Comparison of ENCODE assay signal across 27 mouse cellular contexts in the genomic region with DNA sequence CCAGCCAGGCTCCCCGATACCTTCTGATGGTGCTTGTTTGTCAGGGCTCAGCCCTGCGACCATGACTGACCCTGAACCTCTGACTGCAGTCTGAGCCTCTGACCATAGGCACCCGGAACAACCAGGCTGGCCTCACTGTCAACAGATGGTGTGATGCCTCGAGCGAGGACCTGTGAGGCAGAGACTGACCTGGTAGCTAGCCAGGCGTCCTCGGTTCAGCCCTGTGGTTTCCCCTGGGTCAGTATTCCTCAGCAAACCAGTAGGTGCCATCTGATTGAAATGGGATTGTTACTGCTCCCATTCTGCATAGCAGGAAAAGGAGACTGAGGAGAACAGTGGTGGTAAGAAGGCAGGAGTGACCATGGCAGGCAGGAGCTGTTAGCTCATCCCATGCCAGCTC. TPM values are rescaled to one million over a fixed set of nuclear protein-coding genes. Genes with fewer than 3 reads are reported as not detected.
A peak's percentile ranks its signal among the peaks of the same experiment; 100 is the strongest.
DNase-seq lines count a peak whose midpoint lies in the region; ATAC-seq lines count a peak whose summit lies in the region.
"Had no signal": no experiment of that assay in that cellular context is flagged by ENCODE, and none has a peak within 500 bp of the region (broad histone marks: within the 10 kb centered on the region; RNA-seq: fewer than 3 reads in every experiment).

No protein-coding gene starts in this region.

- WGBS in kidney, embryonic 16.5 days, result 75% methylated on average over 7 of the region's 7 CpGs
- 78% methylated on average over 7 of the region's 7 CpGs for WGBS in embryonic facial prominence, embryonic 14.5 days
- 70% methylated on average over 7 of the region's 7 CpGs for WGBS in heart, embryonic 10.5 days

- H3K27ac ChIP-seq in kidney, embryonic 16.5 days (ENCODE audit: low read length), result peak overlapping the region; percentile 96
- H3K27ac ChIP-seq in embryonic facial prominence, embryonic 14.5 days (replicated peaks; ENCODE audit: low read depth, low read length), result 0 out of 2 replicates have a peak overlapping the region, but pooled peaks have one; percentile 13
- H3K27ac ChIP-seq in heart, embryonic 10.5 days, result no peak overlapping the region
- H3K27ac ChIP-seq: forebrain, embryonic 10.5 days; heart, embryonic 13.5 days; layer of hippocampus, adult 2 months; limb, embryonic 10.5 days had no signal

- H3K27me3 ChIP-seq in kidney, embryonic 16.5 days (ENCODE audit: insufficient read depth, low read length), result no peaks in the 10 kb centered on the region
- no peaks in the 10 kb centered on the region for H3K27me3 ChIP-seq in embryonic facial prominence, embryonic 14.5 days (replicated peaks; ENCODE audit: control insufficient read depth, insufficient read depth, low read length)
- peaks cover 58% of the 10 kb centered on the region for H3K27me3 ChIP-seq in heart, embryonic 10.5 days (ENCODE audit: insufficient read depth, poor library complexity, severe bottlenecking)

- DNase-seq in cerebellum, adult 18-20 months, result peak; percentile 40 to 43
- no peak for DNase-seq in cerebellum, adult 8-10 months
- no peak for DNase-seq in kidney, adult 18-20 months
- no peak for DNase-seq in embryonic facial prominence, embryonic 14.5 days (ENCODE audit: low spot score)
- no peak for DNase-seq in heart, embryonic 10.5 days (ENCODE audit: low spot score)
- no peak for DNase-seq in urinary bladder, postnatal 10 days (ENCODE audit: low spot score)
- DNase-seq: adrenal gland, postnatal 25 days; embryo, embryonic 11 days; gastrocnemius, postnatal 25 days; heart, postnatal 14 days; kidney, postnatal 25 days; liver; lung, postnatal 4 days; thymus, adult 18-20 months; thymus, postnatal 36 days had no signal

- H3K36me3 ChIP-seq in kidney, embryonic 16.5 days (ENCODE audit: insufficient read depth, low read length), result no peaks in the 10 kb centered on the region
- no peaks in the 10 kb centered on the region for H3K36me3 ChIP-seq in embryonic facial prominence, embryonic 14.5 days (ENCODE audit: control insufficient read depth, insufficient read depth, low read length)
- no peaks in the 10 kb centered on the region for H3K36me3 ChIP-seq in heart, embryonic 10.5 days
- H3K36me3 ChIP-seq: forebrain, embryonic 10.5 days; heart, embryonic 13.5 days; limb, embryonic 10.5 days had no signal

- no peak overlapping the region for H3K9ac ChIP-seq in kidney, embryonic 16.5 days (replicated peaks; ENCODE audit: low read length)
- no peak overlapping the region for H3K9ac ChIP-seq in embryonic facial prominence, embryonic 14.5 days (ENCODE audit: low read depth, low read length)
- H3K9ac ChIP-seq: heart, embryonic 13.5 days had no signal

- H3K4me1 ChIP-seq in kidney, embryonic 16.5 days (ENCODE audit: insufficient read depth, low read length), result peaks cover 29% of the 10 kb centered on the region
- H3K4me1 ChIP-seq in embryonic facial prominence, embryonic 14.5 days (ENCODE audit: control insufficient read depth, insufficient read depth, low read length), result peaks cover 6% of the 10 kb centered on the region; the same call in 1 of the 2 replicates
- H3K4me1 ChIP-seq in heart, embryonic 10.5 days, result peaks cover 36% of the 10 kb centered on the region

- H3K9me3 ChIP-seq in kidney, embryonic 16.5 days (ENCODE audit: low read length), result 0 out of 2 replicates have a peak, but pooled peaks cover 2% of the 10 kb centered on the region
- no peaks in the 10 kb centered on the region for H3K9me3 ChIP-seq in embryonic facial prominence, embryonic 14.5 days (ENCODE audit: control insufficient read depth, low read length)
- no peaks in the 10 kb centered on the region for H3K9me3 ChIP-seq in heart, embryonic 10.5 days
- H3K9me3 ChIP-seq: forebrain, embryonic 10.5 days; heart, embryonic 13.5 days; limb, embryonic 10.5 days had no signal

- ATAC-seq in kidney, embryonic 16.5 days (ENCODE audit: low FRiP score, low TSS enrichment), result no peak
- no peak for ATAC-seq in embryonic facial prominence, embryonic 14.5 days (ENCODE audit: low read depth)
- ATAC-seq: CD4-positive, CD25-positive, alpha-beta regulatory T cell, adult 4 months; forebrain, embryonic 16.5 days; midbrain, embryonic 16.5 days had no signal

- no peak overlapping the region for H3K4me2 ChIP-seq in kidney, embryonic 16.5 days (replicated peaks; ENCODE audit: low read depth, low read length)
- no peak overlapping the region for H3K4me2 ChIP-seq in embryonic facial prominence, embryonic 14.5 days (ENCODE audit: low read depth, low read length)
- H3K4me2 ChIP-seq: heart, embryonic 13.5 days had no signal

- H3K4me3 ChIP-seq in kidney, embryonic 16.5 days (ENCODE audit: low read length), result no peak overlapping the region
- no peak overlapping the region for H3K4me3 ChIP-seq in embryonic facial prominence, embryonic 14.5 days (ENCODE audit: low read depth, low read length)
- H3K4me3 ChIP-seq in heart, embryonic 10.5 days, result no peak overlapping the region
- H3K4me3 ChIP-seq: forebrain, embryonic 10.5 days; heart, embryonic 13.5 days; layer of hippocampus, adult 2 months; limb, embryonic 10.5 days had no signal

RNA-seq across cellular contexts. Expression of gene Trim72, which starts 2.4 kb away (rescaled TPM):
- polyA plus RNA-seq in kidney, embryonic 16.5 days (2015; fragmentation: Nextera tagmentation; extraction: Ambion mirVana), result 0.16 and 0.23 TPM in 2 replicates
- 4.2 and 5.3 TPM in 2 replicates for polyA plus RNA-seq in embryonic facial prominence, embryonic 14.5 days (2014; fragmentation: Nextera tagmentation; extraction: Ambion mirVana)
- 0.40 and 1.2 TPM in 2 replicates for polyA plus RNA-seq in heart, embryonic 10.5 days (2016; fragmentation: Nextera tagmentation; extraction: Ambion mirVana)
- polyA plus RNA-seq: CD4-positive, CD25-positive, alpha-beta regulatory T cell, adult 4 months; forebrain, embryonic 10.5 days; forebrain, embryonic 16.5 days; hindbrain, embryonic 11.5 days; limb, embryonic 10.5 days; midbrain, embryonic 16.5 days; neural tube, embryonic 14.5 days had no signal

RNA-seq across cellular contexts. Expression of gene Pycard, which starts 12.5 kb away (rescaled TPM):
- polyA plus RNA-seq in kidney, embryonic 16.5 days (2015; fragmentation: Nextera tagmentation; extraction: Ambion mirVana), result 60.1 and 61.8 TPM in 2 replicates
- polyA plus RNA-seq in embryonic facial prominence, embryonic 14.5 days (2014; fragmentation: Nextera tagmentation; extraction: Ambion mirVana), result 78.6 and 81.1 TPM in 2 replicates
- polyA plus RNA-seq in heart, embryonic 10.5 days (2016; fragmentation: Nextera tagmentation; extraction: Ambion mirVana), result 27.8 and 35.5 TPM in 2 replicates

RNA-seq across cellular contexts. Expression of gene Fus, which starts 38.9 kb away (rescaled TPM):
- polyA plus RNA-seq in kidney, embryonic 16.5 days (2015; fragmentation: Nextera tagmentation; extraction: Ambion mirVana), result 359 and 373 TPM in 2 replicates
- polyA plus RNA-seq in embryonic facial prominence, embryonic 14.5 days (2014; fragmentation: Nextera tagmentation; extraction: Ambion mirVana), result 46.3 and 58.2 TPM in 2 replicates
- polyA plus RNA-seq in heart, embryonic 10.5 days (2016; fragmentation: Nextera tagmentation; extraction: Ambion mirVana), result 280 and 362 TPM in 2 replicates

RNA-seq across cellular contexts. Expression of gene Itgam, which starts 56.2 kb away (rescaled TPM):
- 0.80 and 1.0 TPM in 2 replicates for polyA plus RNA-seq in kidney, embryonic 16.5 days (2015; fragmentation: Nextera tagmentation; extraction: Ambion mirVana)
- polyA plus RNA-seq in embryonic facial prominence, embryonic 14.5 days (2014; fragmentation: Nextera tagmentation; extraction: Ambion mirVana), result 1.0 and 1.4 TPM in 2 replicates
- polyA plus RNA-seq in heart, embryonic 10.5 days (2016; fragmentation: Nextera tagmentation; extraction: Ambion mirVana), result 0.06 and 0.25 TPM in 2 replicates

RNA-seq across cellular contexts. Expression of gene Gm49368, which starts 56.3 kb away (rescaled TPM):
- not detected in 2 replicates for polyA plus RNA-seq in kidney, embryonic 16.5 days (2015; fragmentation: Nextera tagmentation; extraction: Ambion mirVana)
- polyA plus RNA-seq in embryonic facial prominence, embryonic 14.5 days (2014; fragmentation: Nextera tagmentation; extraction: Ambion mirVana), result not detected in 2 replicates
- polyA plus RNA-seq in heart, embryonic 10.5 days (2016; fragmentation: Nextera tagmentation; extraction: Ambion mirVana), result 0.09 TPM in 1 of 2 replicates, not detected in the other
- polyA plus RNA-seq: brain, embryonic 14.5 days; CD4-positive, CD25-positive, alpha-beta regulatory T cell, adult 4 months; forebrain, embryonic 10.5 days; forebrain, embryonic 16.5 days; heart, embryonic 13.5 days; hindbrain, embryonic 11.5 days; limb, embryonic 10.5 days; lung, embryonic 16.5 days; midbrain, embryonic 16.5 days; neural tube, embryonic 14.5 days had no signal

Comparison
In these comparisons a context has a peak if more than half of its experiments do, and no peak if none do; other contexts are left out.
1. DNase-seq: peak in cerebellum, adult 18-20 months (2 of 2); none in cerebellum, adult 8-10 months (single experiment), kidney, adult 18-20 months (single experiment), embryonic facial prominence, embryonic 14.5 days (single experiment), heart, embryonic 10.5 days (single experiment) and urinary bladder, postnatal 10 days (single experiment).